Mouse (Mus musculus) cortical plate, adult 2 months (tissue): ENCODE measurements around the gene Gm42791. TPM values are rescaled to one million over a fixed set of nuclear protein-coding genes. Genes with fewer than 3 reads are reported as not detected.

Source experiments
- H3K27ac ChIP-seq: fragments of 200-500 bp; 2 replicates; pipeline ENCODE4 v1.5.1; 2012; ENCODE audit warnings: low read length, control low read depth, inconsistent platforms; ENCODE audit not compliant: insufficient read depth
- H3K4me1 ChIP-seq: fragments of 200-500 bp; 2 replicates; pipeline ENCODE4 v1.6.1; 2011; ENCODE audit warnings: low read length; ENCODE audit not compliant: control insufficient read depth, insufficient read depth
- H3K4me3 ChIP-seq: fragments of 200-500 bp; 2 replicates; pipeline ENCODE4 v1.5.1; 2011; ENCODE audit warnings: mild to moderate bottlenecking, low read length, control low read depth; ENCODE audit not compliant: insufficient read depth
- CTCF ChIP-seq: fragments of 200-500 bp; IDR thresholded peaks from 2 replicates; pipeline ENCODE4 v1.5.1; 2011; ENCODE audit warnings: mild to moderate bottlenecking, control low read depth, low read length; ENCODE audit not compliant: insufficient read depth; ENCODE audit errors: extremely low read depth
- POLR2A ChIP-seq: fragments of 200-500 bp; IDR thresholded peaks from 2 replicates; pipeline ENCODE4 v1.6.1; 2011; ENCODE audit warnings: mild to moderate bottlenecking, low read length, control low read depth; ENCODE audit not compliant: insufficient read depth; ENCODE audit errors: extremely low read depth
- polyA plus RNA-seq: library from polyadenylated mRNA; depleted of rRNA; stranded (reverse); fragments of >200 nt; gene quantifications from 2 replicates; pipeline ENCODE4 v1.2.3, GENCODE M21; 2012

Gm42791 gene
- polyA plus RNA-seq, 1 experiment: not detected

DNA sequence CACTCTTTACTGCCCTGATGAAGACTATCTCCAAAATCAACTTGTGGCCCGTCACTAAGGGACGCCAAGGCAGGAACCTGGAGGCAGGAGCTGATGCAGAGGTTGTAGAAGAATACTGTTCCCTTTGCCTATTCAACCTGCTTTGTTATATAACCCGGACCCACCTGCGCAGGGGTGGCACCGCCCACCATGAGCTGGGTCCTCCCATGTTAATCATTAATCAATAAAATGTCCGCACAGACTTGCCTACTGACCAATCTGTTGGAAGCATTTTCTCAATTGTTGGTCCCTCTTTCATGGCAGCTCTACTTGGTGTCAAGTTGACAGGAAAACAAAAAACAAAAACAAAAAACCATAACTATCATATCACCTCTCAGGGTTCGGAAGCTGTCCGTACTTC is 22.8 kb downstream of the Gm42791 start:
- Histone ChIP-seq H3K27ac (no peak overlapping the region), H3K4me1 (peaks cover 4% of the 10 kb centered on the region; the same call in 1 of the 2 replicates), H3K4me3 (no peak overlapping the region)
- no peak for TF ChIP-seq POLR2A
- no peak for TF ChIP-seq CTCF

DNA sequence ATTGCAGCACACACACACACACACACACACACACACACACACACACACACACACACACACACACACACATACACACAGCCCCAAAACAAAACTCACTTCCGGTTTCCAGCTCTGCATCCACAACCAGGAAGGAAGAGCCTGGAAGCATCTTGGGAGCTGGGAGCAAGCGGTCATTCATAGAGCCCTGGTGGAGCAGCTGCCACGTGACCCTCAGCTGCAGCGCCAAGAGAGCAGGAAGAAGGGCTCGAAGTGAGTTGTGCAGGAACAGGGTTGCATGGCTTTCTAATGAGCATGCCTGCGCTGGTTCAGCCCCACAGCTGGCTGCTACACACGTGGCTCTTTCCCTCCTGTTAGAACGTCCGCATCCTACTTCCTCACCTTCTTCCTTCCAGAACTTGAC is 25.3 kb downstream of the Gm42791 start:
- TF ChIP-seq CTCF (no peak), POLR2A (no peak)
- Histone ChIP-seq H3K4me1 (peaks cover 10% of the 10 kb centered on the region), H3K4me3 (no peak overlapping the region), H3K27ac (no peak overlapping the region)

DNA sequence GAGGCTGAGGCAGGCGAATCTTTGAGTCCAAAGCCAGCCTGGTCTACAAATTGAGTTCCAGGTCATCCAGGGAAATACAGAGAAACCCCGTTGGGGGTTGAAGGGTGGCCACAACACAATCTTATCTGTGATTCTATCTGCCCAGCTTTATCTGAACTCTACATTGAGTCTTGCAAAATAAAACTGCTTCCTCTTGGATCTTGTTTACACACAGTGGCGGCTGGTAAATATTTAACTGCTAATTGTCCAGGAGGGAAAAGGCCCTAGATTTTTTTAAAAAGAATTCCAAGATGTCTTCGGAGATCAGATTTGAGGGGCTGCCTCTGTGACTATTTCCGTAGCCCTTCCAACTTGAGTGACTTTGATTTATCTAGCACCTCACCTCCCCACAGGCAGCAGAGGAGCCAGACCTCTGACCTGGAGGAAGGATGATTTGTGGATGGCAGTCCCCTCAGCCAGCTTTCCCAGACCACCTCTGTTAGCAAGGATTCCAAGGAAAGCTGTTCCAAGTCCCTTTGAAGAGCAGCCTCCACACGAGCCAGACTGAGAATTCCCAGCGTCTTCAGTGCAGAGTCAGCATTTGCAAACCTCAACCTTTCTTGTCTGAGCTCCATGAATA is 25.9 kb downstream of the Gm42791 start:
- no peak overlapping the region for H3K27ac ChIP-seq
- TF ChIP-seq CTCF (no peak), POLR2A (no peak)
- H3K4me3 ChIP-seq: no peak overlapping the region
- peaks cover 14% of the 10 kb centered on the region for H3K4me1 ChIP-seq

DNA sequence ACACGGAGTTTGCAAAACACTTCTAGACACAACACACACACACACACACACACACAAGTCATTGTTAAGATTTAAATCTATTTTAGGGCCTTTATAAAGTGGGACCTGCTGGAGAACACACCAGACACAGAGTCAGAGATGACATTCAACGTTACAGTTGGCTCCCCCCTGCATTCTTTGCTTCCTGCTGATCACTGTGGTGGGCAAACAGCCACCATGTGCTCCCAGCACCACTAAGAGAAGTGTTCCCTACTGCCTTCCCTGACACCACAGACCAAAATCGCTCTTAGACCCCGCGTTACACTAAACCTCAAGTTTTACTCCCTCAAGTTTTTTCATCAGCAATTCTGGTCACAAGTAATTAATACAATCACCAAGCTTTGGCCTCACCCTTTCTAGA is 26.8 kb downstream of the Gm42791 start:
- Histone ChIP-seq H3K27ac (no peak overlapping the region), H3K4me3 (no peak overlapping the region), H3K4me1 (peaks cover 14% of the 10 kb centered on the region)
- no peak for TF ChIP-seq CTCF
- TF ChIP-seq POLR2A: no peak

DNA sequence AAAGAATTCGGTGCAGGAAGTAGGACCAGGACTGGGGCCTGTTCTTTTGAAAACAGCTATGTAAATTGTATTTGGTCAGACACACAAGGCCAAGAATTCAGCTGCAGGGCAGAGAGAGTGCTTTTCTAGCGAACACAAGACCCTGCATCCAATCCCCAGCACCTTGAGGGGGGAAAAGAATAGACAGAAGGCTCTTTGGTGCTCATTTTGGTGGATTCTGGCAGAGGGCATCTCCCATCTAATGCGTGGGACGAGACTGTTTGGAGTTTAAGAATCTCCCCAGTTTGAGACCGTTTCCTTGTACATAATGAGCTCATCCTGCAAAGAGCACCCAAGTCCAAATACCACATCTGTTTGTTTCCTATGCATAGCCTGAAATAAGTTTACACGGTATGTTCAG is 28.6 kb downstream of the Gm42791 start:
- no peak overlapping the region for H3K4me3 ChIP-seq
- no peak for TF ChIP-seq POLR2A
- TF ChIP-seq CTCF: no peak
- peaks cover 15% of the 10 kb centered on the region for H3K4me1 ChIP-seq
- peak overlapping the region; percentile 90 for H3K27ac ChIP-seq

DNA sequence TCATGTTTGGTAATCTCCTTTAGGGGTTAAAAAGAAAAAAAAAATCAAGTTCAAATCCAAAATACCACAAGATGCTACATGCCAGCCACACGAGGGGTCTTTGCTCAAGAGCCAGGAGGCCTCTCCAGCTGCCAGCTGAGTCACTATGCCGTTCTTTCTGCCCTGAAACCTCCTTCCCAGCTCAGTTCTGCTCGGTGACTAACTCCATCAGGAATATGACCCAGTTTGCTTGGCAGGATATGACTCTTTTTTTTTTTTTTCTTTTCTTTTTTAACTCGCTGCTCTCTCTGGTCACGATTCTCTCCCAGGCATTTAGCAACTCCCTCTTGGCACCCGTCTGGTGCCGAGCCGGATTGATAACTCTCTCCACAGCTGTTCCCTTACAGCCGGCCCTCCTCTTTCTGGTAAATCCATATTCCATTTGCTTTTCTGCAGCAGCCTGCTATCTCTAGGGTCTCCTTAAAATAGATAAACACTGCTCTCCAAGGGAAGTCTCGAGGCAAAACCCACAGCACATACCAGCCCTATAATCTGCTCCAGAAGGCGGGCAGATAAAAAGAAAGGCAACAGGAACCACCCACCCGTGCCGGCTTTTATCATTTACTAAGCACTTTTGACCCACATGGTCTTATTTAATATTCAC is 29.1 kb downstream of the Gm42791 start:
- no peak overlapping the region for H3K4me3 ChIP-seq
- H3K27ac ChIP-seq: peak overlapping the region; percentile 90
- TF ChIP-seq POLR2A: no peak
- TF ChIP-seq CTCF: no peak
- peaks cover 15% of the 10 kb centered on the region for H3K4me1 ChIP-seq

DNA sequence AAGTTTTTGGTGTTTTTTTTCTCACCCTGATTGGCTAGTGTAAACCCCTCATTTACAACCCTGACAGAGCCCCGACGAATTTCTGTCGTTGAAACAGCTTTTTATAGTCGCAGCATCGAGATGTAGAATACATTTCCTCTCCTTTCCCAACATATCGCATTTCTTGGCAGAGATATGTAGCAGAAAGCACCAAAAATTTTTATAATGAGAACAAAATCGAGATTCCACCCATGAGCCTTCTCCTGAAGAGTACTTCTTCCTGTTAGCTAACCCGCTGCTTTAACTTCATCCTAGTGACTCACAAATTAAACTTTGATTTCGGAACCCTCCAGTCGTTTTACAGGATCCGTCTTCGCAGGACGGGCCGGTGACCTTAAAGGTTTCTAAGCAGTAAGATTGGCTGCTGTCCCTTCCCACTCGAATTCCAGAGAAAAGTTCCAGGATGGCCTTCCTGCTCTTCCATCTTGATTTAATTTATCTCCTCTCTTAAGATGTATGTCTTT is 29.8 kb downstream of the Gm42791 start:
- H3K4me1 ChIP-seq: peaks cover 15% of the 10 kb centered on the region
- TF ChIP-seq POLR2A (no peak), CTCF (no peak)
- H3K4me3 ChIP-seq: no peak overlapping the region
- peak overlapping the region; percentile 9; the same call in 1 of the 2 replicates for H3K27ac ChIP-seq

DNA sequence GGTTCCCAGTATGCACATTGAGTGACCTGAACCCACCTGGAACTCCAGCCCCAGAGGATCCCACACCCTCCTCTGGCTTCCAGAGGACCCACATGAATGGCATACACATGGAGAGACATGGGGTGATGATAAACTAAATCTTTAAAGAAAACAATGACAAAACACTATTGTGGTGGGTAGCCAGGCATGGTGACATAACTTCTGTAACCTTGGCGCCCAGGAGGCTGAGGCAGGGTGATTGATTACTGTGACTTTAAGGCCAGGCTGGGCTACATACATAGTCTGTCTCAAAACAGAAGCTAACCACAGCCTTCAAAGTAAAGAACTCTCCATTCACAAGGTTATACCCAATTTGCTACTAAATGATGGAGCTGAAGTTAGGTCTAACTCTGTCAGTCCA is 30.7 kb downstream of the Gm42791 start:
- TF ChIP-seq POLR2A (no peak), CTCF (no peak)
- no peak overlapping the region for H3K4me3 ChIP-seq
- 0 out of 2 replicates have a peak overlapping the region, but pooled peaks have one; percentile 76 for H3K27ac ChIP-seq
- H3K4me1 ChIP-seq: peaks cover 15% of the 10 kb centered on the region

DNA sequence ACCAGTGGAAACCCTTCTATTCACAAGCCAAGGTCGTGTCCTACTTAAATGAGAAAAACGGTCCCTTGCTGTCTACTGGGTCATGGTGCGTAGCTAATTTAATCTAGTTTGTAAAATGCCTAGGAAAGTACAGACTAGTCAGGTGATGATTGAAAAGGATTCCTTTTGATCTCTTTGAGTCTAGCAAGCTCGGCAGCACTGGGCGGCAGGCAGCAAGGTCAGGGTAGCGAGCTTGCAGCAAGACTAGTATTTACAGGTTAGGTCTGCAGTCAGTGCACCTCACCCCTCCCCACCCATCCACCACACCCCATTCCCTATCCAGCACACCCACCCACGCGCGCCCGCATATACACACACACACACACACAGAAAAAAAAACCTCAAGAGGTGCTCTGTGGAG is 34.7 kb downstream of the Gm42791 start:
- Histone ChIP-seq H3K27ac (no peak overlapping the region), H3K4me3 (no peak overlapping the region), H3K4me1 (peaks cover 8% of the 10 kb centered on the region)
- TF ChIP-seq CTCF: no peak
- TF ChIP-seq POLR2A: no peak

DNA sequence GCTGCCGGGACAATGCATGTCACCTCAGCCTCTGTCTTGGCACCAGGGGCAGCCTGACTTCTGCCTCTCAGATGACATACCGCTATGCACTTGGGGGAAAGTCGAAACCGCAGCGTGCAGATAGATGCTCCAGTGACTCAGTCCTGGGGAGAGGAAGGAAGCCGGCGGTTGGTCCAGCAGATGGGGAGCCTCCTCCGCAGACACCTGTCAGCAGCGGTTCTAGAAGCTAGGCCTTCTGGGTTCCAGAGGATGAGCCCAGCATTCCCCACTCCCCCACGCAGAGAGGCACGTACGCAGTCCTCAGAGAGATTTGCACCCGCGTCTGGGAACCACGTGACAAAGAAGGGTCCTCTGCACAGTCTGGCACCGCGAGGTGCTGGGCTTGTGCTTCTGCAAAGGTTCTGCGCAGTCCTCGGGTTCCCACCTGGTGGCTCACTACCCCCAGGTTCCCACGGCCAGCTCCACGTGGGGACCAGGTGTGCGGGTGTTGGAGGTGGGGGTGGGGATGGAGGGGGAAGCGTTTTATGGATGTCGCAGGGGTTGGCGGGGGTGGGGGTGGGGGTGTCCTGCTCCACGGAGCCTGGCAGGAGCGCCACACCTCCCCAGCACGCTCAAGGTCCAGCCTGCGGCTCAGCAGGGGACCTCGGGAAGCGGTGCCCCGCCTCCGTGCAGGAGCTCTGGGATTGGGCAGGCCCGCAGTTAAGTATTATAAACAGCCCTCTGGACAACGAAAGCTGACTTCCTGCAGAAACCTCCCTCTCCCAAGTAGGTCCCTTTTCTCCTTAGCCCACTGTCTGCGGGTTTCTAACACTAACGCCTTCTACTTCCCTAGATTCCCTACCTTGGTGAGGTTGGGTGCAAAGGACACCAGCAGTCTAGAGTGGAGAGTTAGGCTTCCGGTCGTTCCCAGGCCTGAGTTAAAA is 35.6 kb downstream of the Gm42791 start:
- peak overlapping the region; percentile 13; the same call in 1 of the 2 replicates for H3K27ac ChIP-seq
- peaks cover 6% of the 10 kb centered on the region for H3K4me1 ChIP-seq
- TF ChIP-seq CTCF (no peak), POLR2A (peak; percentile 31; the same call in 1 of the 2 replicates)
- H3K4me3 ChIP-seq: peak overlapping the region; percentile 22
